ENCODE assay signal across 24 mouse cellular contexts in genomic region chr14:95434250-95434649, GRCm38 (mm10).
DNase-seq lines count a peak whose midpoint lies in the region; ATAC-seq and TF ChIP-seq lines count a peak whose summit lies in the region.
"Had no signal": no experiment of that assay in that cellular context is flagged by ENCODE, and none has a peak within 500 bp of the region (broad histone marks: within the 10 kb centered on the region; RNA-seq: fewer than 3 reads in every experiment).

No protein-coding gene starts in this region.

- H3K4me3 ChIP-seq in midbrain, postnatal 0 days (ENCODE audit: low read depth, low read length): no peak overlapping the region
- no peak overlapping the region for H3K4me3 ChIP-seq in midbrain, embryonic 16.5 days (ENCODE audit: low read depth, low read length)
- H3K4me3 ChIP-seq in hindbrain, embryonic 14.5 days (replicated peaks; ENCODE audit: low read length): no peak overlapping the region
- no peak overlapping the region for H3K4me3 ChIP-seq in neural tube, embryonic 14.5 days (ENCODE audit: low read depth, low read length)
- no peak overlapping the region for H3K4me3 ChIP-seq in forebrain, postnatal 0 days (ENCODE audit: low read depth, low read length)
- H3K4me3 ChIP-seq: embryonic facial prominence, embryonic 15.5 days; erythroblast, embryonic 14.5 days; forebrain, embryonic 10.5 days; heart, embryonic 10.5 days had no signal

- H3K9me3 ChIP-seq in midbrain, postnatal 0 days (ENCODE audit: low read length): no peaks in the 10 kb centered on the region
- H3K9me3 ChIP-seq in midbrain, embryonic 16.5 days (replicated peaks; ENCODE audit: control insufficient read depth, low read length, poor library complexity, severe bottlenecking): no peaks in the 10 kb centered on the region
- no peaks in the 10 kb centered on the region for H3K9me3 ChIP-seq in hindbrain, embryonic 14.5 days (ENCODE audit: control insufficient read depth, low read length)
- no peaks in the 10 kb centered on the region for H3K9me3 ChIP-seq in neural tube, embryonic 14.5 days (ENCODE audit: control insufficient read depth, low read length)
- no peaks in the 10 kb centered on the region for H3K9me3 ChIP-seq in forebrain, postnatal 0 days (ENCODE audit: low read length)
- H3K9me3 ChIP-seq: embryonic facial prominence, embryonic 15.5 days; forebrain, embryonic 10.5 days; heart, embryonic 10.5 days had no signal

- no peaks in the 10 kb centered on the region for H3K27me3 ChIP-seq in midbrain, postnatal 0 days (ENCODE audit: insufficient read depth, low read length)
- H3K27me3 ChIP-seq in midbrain, embryonic 16.5 days (ENCODE audit: control insufficient read depth, insufficient read depth, low read depth, low read length): no peaks in the 10 kb centered on the region
- no peaks in the 10 kb centered on the region for H3K27me3 ChIP-seq in hindbrain, embryonic 14.5 days (ENCODE audit: control insufficient read depth, insufficient read depth, low read length)
- H3K27me3 ChIP-seq in neural tube, embryonic 14.5 days (ENCODE audit: control insufficient read depth, insufficient read depth, low read length): no peaks in the 10 kb centered on the region
- H3K27me3 ChIP-seq in forebrain, postnatal 0 days (ENCODE audit: insufficient read depth, low read length): no peaks in the 10 kb centered on the region
- H3K27me3 ChIP-seq: embryonic facial prominence, embryonic 15.5 days; Patski had no signal

- no peak for ATAC-seq in midbrain, postnatal 0 days (ENCODE audit: low FRiP score)
- no peak for ATAC-seq in midbrain, embryonic 16.5 days
- peak; percentile 46; the same call in 1 of the 2 replicates for ATAC-seq in hindbrain, embryonic 14.5 days (ENCODE audit: low FRiP score)
- peak; percentile 71; the same call in 1 of the 2 replicates for ATAC-seq in neural tube, embryonic 14.5 days (ENCODE audit: low read depth)
- no peak for ATAC-seq in forebrain, postnatal 0 days
- ATAC-seq: forebrain, embryonic 14.5 days; Patski had no signal

- no peak overlapping the region for H3K4me2 ChIP-seq in midbrain, postnatal 0 days (ENCODE audit: low read depth, low read length, poor library complexity, severe bottlenecking)
- no peak overlapping the region for H3K4me2 ChIP-seq in midbrain, embryonic 16.5 days (ENCODE audit: low read length)
- H3K4me2 ChIP-seq in hindbrain, embryonic 14.5 days (replicated peaks): no peak overlapping the region
- no peak overlapping the region for H3K4me2 ChIP-seq in neural tube, embryonic 14.5 days (ENCODE audit: low read depth, low read length)
- no peak overlapping the region for H3K4me2 ChIP-seq in forebrain, postnatal 0 days (ENCODE audit: low read depth)
- H3K4me2 ChIP-seq: embryonic facial prominence, embryonic 15.5 days had no signal

- H3K27ac ChIP-seq in midbrain, postnatal 0 days (ENCODE audit: low read depth, low read length): no peak overlapping the region
- no peak overlapping the region for H3K27ac ChIP-seq in midbrain, embryonic 16.5 days (ENCODE audit: low read length)
- no peak overlapping the region for H3K27ac ChIP-seq in hindbrain, embryonic 14.5 days
- no peak overlapping the region for H3K27ac ChIP-seq in neural tube, embryonic 14.5 days (ENCODE audit: low read depth, low read length)
- H3K27ac ChIP-seq in forebrain, postnatal 0 days (ENCODE audit: low read depth, low read length): no peak overlapping the region
- H3K27ac ChIP-seq: embryonic facial prominence, embryonic 15.5 days; forebrain, embryonic 10.5 days; heart, embryonic 10.5 days had no signal

- 73% methylated on average over 1 of the region's 1 CpGs for WGBS in midbrain, postnatal 0 days
- 48% methylated on average over 1 of the region's 1 CpGs for WGBS in midbrain, embryonic 16.5 days
- 46% methylated on average over 1 of the region's 1 CpGs for WGBS in hindbrain, embryonic 14.5 days
- WGBS in neural tube, embryonic 14.5 days: 45% methylated on average over 1 of the region's 1 CpGs
- 69% methylated on average over 1 of the region's 1 CpGs for WGBS in forebrain, postnatal 0 days

- no peaks in the 10 kb centered on the region for H3K4me1 ChIP-seq in midbrain, postnatal 0 days (ENCODE audit: insufficient read depth, low read length)
- H3K4me1 ChIP-seq in midbrain, embryonic 16.5 days (ENCODE audit: control insufficient read depth, insufficient read depth, low read length): no peaks in the 10 kb centered on the region
- H3K4me1 ChIP-seq in hindbrain, embryonic 14.5 days (replicated peaks; ENCODE audit: control insufficient read depth, insufficient read depth, low read length): no peaks in the 10 kb centered on the region
- H3K4me1 ChIP-seq in neural tube, embryonic 14.5 days (ENCODE audit: control insufficient read depth, insufficient read depth, low read length): no peaks in the 10 kb centered on the region
- no peaks in the 10 kb centered on the region for H3K4me1 ChIP-seq in forebrain, postnatal 0 days (ENCODE audit: insufficient read depth)
- H3K4me1 ChIP-seq: embryonic facial prominence, embryonic 15.5 days; forebrain, embryonic 10.5 days; heart, embryonic 10.5 days had no signal

- no peak for TF ChIP-seq CTCF in midbrain, postnatal 0 days (IDR thresholded peaks at IDR 0.05)
- TF ChIP-seq CTCF in forebrain, postnatal 0 days (IDR thresholded peaks at IDR 0.05; ENCODE audit: low read depth): no peak

- no peaks in the 10 kb centered on the region for H3K36me3 ChIP-seq in midbrain, postnatal 0 days (ENCODE audit: insufficient read depth, low read length)
- no peaks in the 10 kb centered on the region for H3K36me3 ChIP-seq in midbrain, embryonic 16.5 days (ENCODE audit: control insufficient read depth, insufficient read depth, low read length)
- H3K36me3 ChIP-seq in hindbrain, embryonic 14.5 days (replicated peaks; ENCODE audit: control insufficient read depth, insufficient read depth): no peaks in the 10 kb centered on the region
- no peaks in the 10 kb centered on the region for H3K36me3 ChIP-seq in neural tube, embryonic 14.5 days (ENCODE audit: control insufficient read depth, insufficient read depth, low read length)
- H3K36me3 ChIP-seq in forebrain, postnatal 0 days (ENCODE audit: insufficient read depth): no peaks in the 10 kb centered on the region
- H3K36me3 ChIP-seq: embryonic facial prominence, embryonic 15.5 days; forebrain, embryonic 10.5 days; heart, embryonic 10.5 days had no signal

- H3K9ac ChIP-seq in midbrain, postnatal 0 days (replicated peaks; ENCODE audit: low read length, poor library complexity, severe bottlenecking): no peak overlapping the region
- H3K9ac ChIP-seq in midbrain, embryonic 16.5 days (ENCODE audit: low read depth, low read length): no peak overlapping the region
- no peak overlapping the region for H3K9ac ChIP-seq in hindbrain, embryonic 14.5 days
- no peak overlapping the region for H3K9ac ChIP-seq in neural tube, embryonic 14.5 days (replicated peaks; ENCODE audit: low read depth, low read length)
- H3K9ac ChIP-seq in forebrain, postnatal 0 days: no peak overlapping the region
- H3K9ac ChIP-seq: embryonic facial prominence, embryonic 15.5 days had no signal

- DNase-seq in midbrain, postnatal 0 days (ENCODE audit: low spot score): peak; percentile 50
- DNase-seq in brain, adult 2 months (ENCODE audit: low read depth, low spot score): peak; percentile 3
- DNase-seq in hindbrain, embryonic 14.5 days (ENCODE audit: low spot score): peak; percentile 26
- DNase-seq in forebrain, postnatal 0 days: no peak
- DNase-seq in urinary bladder, postnatal 36 days (ENCODE audit: low spot score in 2 of 2): no peak
- no peak for DNase-seq in layer of hippocampus, postnatal 14 days (ENCODE audit: low spot score in 2 of 2)
- DNase-seq: adrenal gland, adult 2 months; adrenal gland, postnatal 25 days; cerebellum, adult 11 months; cerebellum, adult 8-10 months; cerebellum, postnatal 14 days; embryo, embryonic 11 days; gastrocnemius, postnatal 36 days; heart, adult 11 months; heart, postnatal 10 days; heart, postnatal 4 days had no signal

Comparison
In these comparisons a context has a peak if more than half of its experiments do, and no peak if none do; other contexts are left out.
1. ATAC-seq: peak in hindbrain, embryonic 14.5 days (single experiment) and neural tube, embryonic 14.5 days (single experiment); none in midbrain, postnatal 0 days (single experiment), midbrain, embryonic 16.5 days (single experiment) and forebrain, postnatal 0 days (single experiment).
2. DNase-seq: peak in midbrain, postnatal 0 days (single experiment), brain, adult 2 months (single experiment) and hindbrain, embryonic 14.5 days (single experiment); none in forebrain, postnatal 0 days (single experiment), urinary bladder, postnatal 36 days (0 of 2) and layer of hippocampus, postnatal 14 days (0 of 2).